Mouse (Mus musculus): ENCODE data around the gene 4933402J07Rik.

GRCm38 (mm10) chr8:87631776-87632175 lies 68.1 kb downstream of the 4933402J07Rik start:
- TF ChIP-seq CTCF (IDR thresholded peaks at IDR 0.05; ENCODE audit: extremely low read depth, insufficient read depth, low read length) (no peak), POLR2A (IDR thresholded peaks at IDR 0.05; ENCODE audit: extremely low read depth, insufficient read depth, low read length) (no peak)
